Mouse (Mus musculus) urinary bladder, postnatal 14 days (tissue): Measurements from ENCODE around the gene Dnajc16.

Experiments used
- DNase-seq: peaks from one replicate; pipeline ENCODE4 v3.0.0; 2021; ENCODE audit warnings: low spot score

Dnajc16 gene

DNA sequence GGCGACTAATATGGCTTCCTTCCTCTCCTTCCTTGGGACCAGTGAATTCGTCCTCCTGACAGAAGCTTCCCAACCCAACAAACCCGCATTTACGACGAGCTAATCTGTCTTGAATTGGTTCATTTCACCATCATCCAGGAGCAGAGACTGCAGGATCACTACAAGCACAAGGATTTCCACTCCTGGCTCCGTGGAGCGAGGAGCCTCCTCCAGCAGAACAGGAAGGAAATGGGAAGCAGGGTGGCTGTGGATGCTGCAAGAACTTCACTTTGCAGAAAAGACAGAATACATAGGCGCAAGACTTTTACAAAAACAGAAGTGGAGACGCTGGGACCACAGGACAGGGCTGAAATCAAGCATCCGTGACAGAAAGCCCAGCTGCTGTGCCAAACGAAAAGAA, 66.1 kb downstream of the Dnajc16 start:
- no peak for DNase-seq

- no peak for DNase-seq
These were observed 67.1 kb downstream of the Dnajc16 start for GRCm38 (mm10) chr4:141723673-141724068.

DNA sequence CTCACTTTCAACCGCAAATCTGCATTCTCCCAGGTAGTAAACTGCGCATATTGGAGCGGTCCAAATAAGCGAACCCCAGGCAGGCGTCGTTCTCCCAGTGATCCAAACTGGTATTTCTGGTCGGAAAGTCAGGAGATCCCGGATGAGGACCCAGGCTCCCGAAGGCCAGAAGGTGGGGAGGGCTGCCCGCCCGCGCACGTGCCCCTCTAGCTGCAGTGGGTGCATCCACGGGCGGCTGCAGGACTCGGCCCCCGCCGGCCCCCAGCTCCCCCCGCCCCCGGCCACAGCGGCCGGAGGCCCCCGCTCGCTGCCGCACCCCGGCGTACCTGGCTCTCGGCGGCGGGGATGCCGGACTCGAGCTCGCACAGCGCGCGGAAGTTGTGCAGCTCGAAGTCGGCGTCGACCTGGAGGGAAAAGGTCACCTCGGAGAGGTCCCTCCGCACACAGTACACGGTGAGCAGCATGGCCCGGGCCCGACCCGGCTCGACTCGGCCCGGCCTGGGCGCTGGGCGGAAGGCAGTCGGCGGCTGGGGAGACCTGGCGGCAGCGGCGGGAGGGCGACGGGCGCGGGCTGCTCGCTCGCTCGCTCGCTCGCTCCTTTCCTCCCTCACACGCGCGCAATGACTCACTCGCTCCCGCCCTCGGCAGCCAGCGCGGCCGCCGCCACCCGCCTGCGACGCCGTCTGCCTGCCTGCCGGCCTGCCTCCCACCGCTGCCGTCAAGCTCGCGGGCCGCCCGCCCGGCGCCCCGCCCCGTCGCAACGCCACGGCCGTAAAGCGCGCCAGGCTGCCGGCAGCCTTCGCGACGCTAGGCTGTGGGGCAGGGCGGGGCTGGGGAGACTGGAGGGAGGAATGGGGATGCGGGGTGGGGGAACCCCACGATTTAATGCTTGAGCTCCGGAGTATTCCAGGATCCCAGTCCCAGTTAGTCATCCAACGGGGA, 67.7 kb downstream of the Dnajc16 start, which contains the start of gene Ddi2:
Gene Ddi2, minus strand, starts transcription at position 689 of the 942 bp plus-strand sequence.
- peak; percentile 92 for DNase-seq

DNA sequence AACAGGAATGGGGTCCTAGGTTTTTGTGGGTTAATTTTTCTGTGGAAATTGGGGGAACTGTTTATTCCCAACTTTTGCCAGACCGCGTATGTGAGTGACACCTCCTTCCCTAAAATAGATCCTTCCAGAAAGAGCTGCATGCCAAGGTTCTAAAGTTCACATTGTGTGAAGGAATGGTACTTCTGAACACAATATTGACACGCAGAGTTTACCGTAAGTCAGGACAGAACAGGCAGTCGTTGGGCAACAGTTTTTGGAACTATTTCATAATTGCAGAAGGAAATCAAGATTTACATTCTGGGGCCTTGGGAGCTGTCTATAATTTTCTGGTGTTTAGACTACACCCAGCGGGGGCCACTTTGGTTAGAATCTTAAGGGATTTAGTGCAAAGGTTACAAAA, 68.8 kb downstream of the Dnajc16 start:
- DNase-seq, result no peak

GRCm38 (mm10) chr4:141720761-141721523, 69.8 kb downstream of the Dnajc16 start:
- DNase-seq, result no peak

GRCm38 (mm10) chr4:141719304-141719703, 71.4 kb downstream of the Dnajc16 start:
- DNase-seq, result no peak

DNA sequence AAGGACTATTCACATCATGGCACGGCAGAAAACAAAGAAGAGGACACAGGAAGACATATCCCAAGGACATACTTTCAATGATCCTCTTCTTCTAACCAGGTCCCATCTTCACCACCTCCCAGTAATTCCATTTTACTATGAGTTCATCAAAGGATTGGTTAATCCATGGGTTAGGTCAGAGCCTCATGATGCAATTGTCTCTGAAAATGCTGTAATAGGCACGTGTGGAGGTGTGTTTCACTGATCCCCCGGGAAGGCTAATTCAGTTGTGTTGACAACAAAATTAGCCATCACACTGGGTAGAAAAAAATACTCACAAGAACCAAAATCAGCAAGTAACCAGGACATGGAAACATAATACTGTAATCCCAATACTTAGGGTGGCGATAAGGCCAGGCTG, 73.1 kb downstream of the Dnajc16 start:
- no peak for DNase-seq

DNA sequence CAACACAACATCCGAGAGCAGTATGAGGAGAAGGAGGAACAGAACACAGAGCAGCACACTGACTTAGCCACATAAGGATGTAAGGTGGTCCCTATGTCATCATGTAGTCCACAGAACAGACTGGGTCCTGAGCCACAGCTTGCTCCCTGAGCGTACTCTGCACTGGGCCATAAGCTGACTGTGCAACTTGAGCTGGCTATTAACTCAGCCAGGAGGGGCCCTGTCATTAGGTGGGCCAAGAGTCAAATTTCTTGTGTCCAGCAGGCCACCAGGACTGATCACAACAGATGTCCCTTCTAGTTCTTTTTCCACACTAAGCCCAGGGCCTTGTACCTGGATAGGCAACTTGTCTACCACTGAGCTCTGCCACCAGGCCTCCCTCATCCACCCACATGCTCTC, 75.7 kb downstream of the Dnajc16 start:
- no peak for DNase-seq

GRCm38 (mm10) chr4:141713598-141714142, 77.1 kb downstream of the Dnajc16 start:
- DNase-seq, result no peak

DNA sequence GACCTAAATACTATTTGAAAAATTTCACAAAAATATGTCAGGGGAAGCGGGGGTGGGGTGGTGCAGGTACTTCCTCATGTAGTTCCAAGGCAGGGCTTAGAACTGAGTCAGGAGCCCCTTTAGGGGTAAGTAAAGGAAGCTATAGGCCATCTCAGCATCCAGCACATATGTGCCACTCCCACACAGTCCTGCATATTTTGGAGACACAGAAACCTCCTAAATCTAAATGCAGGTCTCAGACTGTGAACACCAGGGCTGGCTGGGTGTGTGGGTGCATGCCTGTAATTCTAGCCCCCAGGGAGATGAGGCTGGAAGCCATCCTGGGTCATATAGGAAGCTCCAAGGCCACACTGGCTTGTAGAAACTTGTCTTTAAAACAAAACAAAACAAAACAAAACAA, 79.5 kb downstream of the Dnajc16 start:
- no peak for DNase-seq
